Mouse (Mus musculus): Measurements from ENCODE around the gene Negr1.

Negr1 gene

GRCm38 (mm10) chr3:156796061-156796691, 234.6 kb downstream of the Negr1 start:
- no peak for DNase-seq (ENCODE audit: low read depth)

DNA sequence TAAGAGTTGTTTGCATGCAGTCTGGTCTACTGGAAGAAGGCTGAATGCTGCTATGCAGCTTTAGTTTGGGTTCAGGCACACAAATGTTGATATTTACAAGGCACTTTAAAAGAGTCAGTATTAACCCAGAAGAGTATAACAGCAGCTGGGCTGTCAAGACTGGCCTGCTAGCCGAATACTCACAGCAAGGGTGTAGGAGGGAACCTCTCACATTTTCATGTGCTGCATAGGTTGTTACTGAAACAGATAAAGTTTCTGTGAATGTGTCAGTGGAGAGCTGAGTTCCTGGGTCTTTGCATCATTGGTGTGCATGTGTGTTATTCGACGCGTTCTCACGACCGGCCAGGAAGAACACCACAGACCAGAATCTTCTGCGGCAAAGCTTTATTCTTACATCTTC, 237.6 kb downstream of the Negr1 start:
- DNase-seq (ENCODE audit: low read depth), result no peak

- no peak for DNase-seq (ENCODE audit: low read depth)
Observed at GRCm38 (mm10) chr3:156809836-156810235, 248.2 kb downstream of the Negr1 start.

- DNase-seq (ENCODE audit: low read depth), result no peak
Observed at GRCm38 (mm10) chr3:156816938-156817337, 255.3 kb downstream of the Negr1 start.

GRCm38 (mm10) chr3:156817452-156817851, 255.9 kb downstream of the Negr1 start:
- DNase-seq (ENCODE audit: low read depth), result no peak

- no peak for DNase-seq (ENCODE audit: low read depth)
Observed at GRCm38 (mm10) chr3:156823039-156823438, 261.4 kb downstream of the Negr1 start.

DNA sequence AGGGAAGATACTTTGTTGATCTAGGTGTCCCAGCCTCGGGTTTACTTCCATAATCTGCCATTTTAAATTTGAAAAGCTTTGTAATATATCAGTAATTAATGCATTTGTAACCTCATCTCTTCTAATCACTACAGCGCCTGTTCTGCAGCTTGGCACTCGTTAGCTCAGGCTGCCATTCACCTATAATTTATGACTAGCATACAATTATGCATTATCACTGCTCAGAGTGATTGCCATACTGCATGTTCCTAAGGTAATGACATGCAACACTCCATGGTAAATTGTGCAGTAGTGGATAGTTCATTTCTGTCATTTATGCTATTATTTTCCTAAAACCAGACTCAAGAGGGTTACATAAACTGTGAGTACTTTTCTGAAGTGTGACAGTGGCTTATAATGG, 272.3 kb downstream of the Negr1 start:
- no peak for DNase-seq (ENCODE audit: low read depth)

- DNase-seq (ENCODE audit: low read depth), result no peak
Observed at GRCm38 (mm10) chr3:156838550-156838949, 277.0 kb downstream of the Negr1 start.

- no peak for DNase-seq (ENCODE audit: low read depth)
Observed at GRCm38 (mm10) chr3:156848385-156848784, 286.8 kb downstream of the Negr1 start.

DNA sequence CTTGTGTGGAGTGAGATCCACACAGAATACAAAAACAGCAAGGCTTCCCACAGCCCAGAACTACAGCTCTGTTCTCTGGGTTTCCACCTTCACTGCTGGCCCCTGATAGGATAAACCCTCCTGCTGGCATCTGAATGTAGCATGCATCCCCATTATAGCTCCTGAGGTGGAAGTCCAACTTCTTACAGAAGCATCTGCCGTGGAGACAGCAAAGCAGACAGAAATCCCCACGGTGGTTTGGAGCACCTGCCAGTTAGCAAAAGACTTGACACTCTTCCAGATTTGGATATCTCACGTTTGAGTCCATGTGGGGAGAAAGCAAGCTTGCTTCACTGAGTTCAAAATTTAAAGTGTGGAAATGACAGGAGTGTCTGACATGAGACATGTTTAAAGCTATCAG, 290.3 kb downstream of the Negr1 start:
- no peak for DNase-seq (ENCODE audit: low read depth)

- no peak for DNase-seq (ENCODE audit: low read depth)
Observed at GRCm38 (mm10) chr3:156870239-156870921, 308.8 kb downstream of the Negr1 start.

DNA sequence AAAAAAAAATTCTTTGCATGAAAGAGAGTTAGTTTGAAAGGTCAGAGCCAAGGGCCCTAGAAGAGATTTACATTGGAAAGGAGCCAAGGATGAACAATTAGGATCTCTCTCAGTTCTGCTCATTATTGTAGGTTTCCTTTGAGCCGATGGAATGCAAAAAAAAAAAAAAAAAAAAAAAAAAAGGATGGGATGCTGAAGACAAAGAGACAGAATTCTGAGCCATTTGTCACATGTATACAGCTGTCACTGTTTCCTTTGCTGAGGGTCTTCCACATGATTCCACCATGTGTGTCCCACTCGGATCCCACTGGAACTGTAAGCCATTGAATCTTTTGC, 309.3 kb downstream of the Negr1 start:
- DNase-seq (ENCODE audit: low read depth), result no peak

DNA sequence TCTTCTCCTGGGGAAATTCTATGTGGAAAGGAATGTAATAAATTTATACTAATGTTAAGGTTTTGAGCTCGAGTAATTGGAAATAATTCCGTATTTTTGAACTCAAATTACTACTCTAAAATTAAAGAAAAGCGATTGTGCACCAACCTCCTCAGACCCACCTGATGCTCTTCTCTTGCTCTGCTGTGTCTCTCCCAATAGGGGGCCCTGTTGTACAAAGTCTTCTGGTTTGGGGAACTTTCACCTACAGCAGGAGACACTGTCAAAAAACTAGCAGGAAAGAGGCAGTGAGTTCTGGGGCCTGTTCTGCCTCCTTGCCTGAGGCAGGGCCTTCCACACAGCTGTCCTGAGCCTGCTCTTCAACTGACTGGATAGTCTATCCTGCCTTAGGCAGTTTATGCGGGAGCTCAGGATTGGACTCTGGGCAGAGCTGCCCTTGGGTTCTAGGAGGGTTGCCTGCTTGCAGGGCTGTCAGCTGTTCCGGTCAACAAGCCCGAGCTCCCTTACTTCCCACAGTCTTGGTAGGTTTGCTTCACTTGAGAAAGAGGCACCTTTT, 310.1 kb downstream of the Negr1 start:
- no peak for DNase-seq (ENCODE audit: low read depth)

GRCm38 (mm10) chr3:156876551-156876950, 315.0 kb downstream of the Negr1 start:
- DNase-seq (ENCODE audit: low read depth), result no peak

GRCm38 (mm10) chr3:156882129-156882528, 320.5 kb downstream of the Negr1 start:
- DNase-seq (ENCODE audit: low read depth), result no peak

GRCm38 (mm10) chr3:156883873-156884272, 322.3 kb downstream of the Negr1 start:
- DNase-seq (ENCODE audit: low read depth), result no peak

- DNase-seq (ENCODE audit: low read depth), result no peak
Observed at GRCm38 (mm10) chr3:156885689-156886088, 324.1 kb downstream of the Negr1 start.

GRCm38 (mm10) chr3:156886915-156887314, 325.3 kb downstream of the Negr1 start:
- DNase-seq (ENCODE audit: low read depth), result no peak

DNA sequence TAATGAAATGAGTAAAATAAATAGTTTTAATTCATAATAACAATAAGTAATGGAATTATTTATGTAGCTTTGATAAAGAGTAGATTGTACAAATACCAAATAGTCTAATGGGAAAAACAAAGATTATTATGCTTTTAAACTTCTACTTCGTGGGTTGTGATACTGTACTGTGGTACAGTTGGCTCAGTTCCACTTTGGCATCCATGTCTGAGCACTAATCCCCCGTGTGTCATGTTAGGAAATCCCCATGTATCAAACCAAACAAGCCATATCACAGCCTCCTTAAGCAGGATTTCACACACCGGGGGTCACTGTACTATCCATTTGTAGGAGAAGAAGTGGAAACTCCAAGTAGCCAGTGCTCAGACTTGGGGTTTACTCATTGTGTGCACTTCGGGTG, 329.4 kb downstream of the Negr1 start:
- no peak for DNase-seq (ENCODE audit: low read depth)

DNA sequence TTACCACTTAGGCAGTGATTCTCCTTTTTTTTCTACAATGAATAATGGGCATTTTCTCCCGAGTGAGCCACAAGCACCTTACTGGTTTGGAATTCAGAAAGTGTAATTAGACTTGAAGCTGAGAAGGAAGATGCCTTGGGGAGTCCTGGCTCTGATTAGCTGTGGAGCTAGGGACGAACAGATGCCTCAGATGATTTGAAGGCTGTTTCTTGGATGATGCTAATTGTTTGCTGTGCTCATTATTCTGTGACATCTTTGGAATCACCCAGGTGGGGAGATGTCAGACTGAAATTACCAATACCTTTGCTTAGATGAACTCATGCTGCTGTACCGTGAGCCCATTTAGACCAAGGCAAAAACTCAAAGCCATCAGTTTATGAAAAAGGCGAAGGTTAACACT, 333.7 kb downstream of the Negr1 start:
- no peak for DNase-seq (ENCODE audit: low read depth)

GRCm38 (mm10) chr3:156896106-156896505, 334.5 kb downstream of the Negr1 start:
- no peak for DNase-seq (ENCODE audit: low read depth)

DNA sequence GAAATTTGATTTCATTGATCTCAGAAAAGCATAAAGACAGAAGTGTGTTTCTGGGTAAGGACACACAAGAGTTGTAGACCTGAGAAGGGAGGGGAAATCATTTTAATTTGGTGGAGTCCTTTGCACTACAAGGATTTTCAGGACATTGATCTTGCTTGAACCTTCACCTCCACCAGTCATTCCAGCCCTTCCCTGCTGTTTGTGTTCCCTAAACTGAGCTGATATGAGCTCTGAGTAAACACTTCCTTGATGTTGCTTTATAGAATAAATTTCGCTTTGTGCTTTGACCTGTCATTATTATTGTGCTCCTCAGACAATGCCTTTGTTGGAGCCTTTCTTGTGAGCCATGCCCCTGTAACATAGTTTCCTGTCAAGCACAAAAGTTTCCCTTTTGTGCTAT, 335.0 kb downstream of the Negr1 start:
- DNase-seq (ENCODE audit: low read depth), result no peak

- no peak for DNase-seq (ENCODE audit: low read depth)
Observed at GRCm38 (mm10) chr3:156901140-156901539, 339.5 kb downstream of the Negr1 start.

Measured in c-Kit-positive CD71-negative TER-119-negative erythroid progenitor cells, embryonic 14.5 days (primary cell).